In the genomic region with DNA sequence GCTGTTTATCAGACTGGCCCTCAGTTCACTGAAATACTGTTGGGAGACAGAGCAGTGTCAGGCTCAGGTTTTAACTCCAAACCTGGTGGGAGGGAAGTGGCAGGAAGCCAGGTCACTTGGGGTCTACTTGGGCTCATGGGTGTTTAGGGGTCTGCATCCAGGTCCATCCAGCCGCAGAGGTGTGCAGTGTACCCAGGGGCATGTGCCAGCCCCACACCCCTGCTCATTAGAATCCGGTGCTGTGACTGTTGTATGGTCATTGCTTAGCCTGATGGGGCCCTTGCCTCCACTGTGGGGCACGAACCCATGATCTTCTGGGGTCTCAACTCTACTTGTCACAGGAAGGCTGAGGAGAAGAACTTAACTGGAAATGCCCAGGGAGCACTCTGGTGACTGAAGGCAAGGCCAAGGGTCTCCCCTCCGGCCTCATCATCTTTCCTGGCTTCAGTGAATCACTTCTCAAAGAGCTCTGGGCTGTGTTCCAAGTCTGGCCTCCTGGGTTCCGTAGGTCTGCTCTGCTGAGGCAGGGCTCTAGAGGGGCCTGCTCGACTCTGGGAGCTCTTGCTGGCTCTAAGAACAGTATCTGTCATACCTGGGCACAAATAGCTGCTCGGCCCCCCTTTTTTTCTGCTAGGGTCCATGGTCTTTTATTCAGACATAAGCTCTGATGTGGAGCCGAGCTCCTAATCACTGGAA, we compare ENCODE assay signal across 14 mouse cellular contexts. TPM values are rescaled to one million over a fixed set of nuclear protein-coding genes. Genes with fewer than 3 reads are reported as not detected.
DNase-seq lines count a peak whose midpoint lies in the region; ATAC-seq and TF ChIP-seq lines count a peak whose summit lies in the region.
"Had no signal": no experiment of that assay in that cellular context is flagged by ENCODE, and none has a peak within 500 bp of the region (broad histone marks: within the 10 kb centered on the region; RNA-seq: fewer than 3 reads in every experiment).

No protein-coding gene starts in this region.

- H3K4me3 ChIP-seq in forebrain, embryonic 13.5 days = no peak overlapping the region
- H3K4me3 ChIP-seq in forebrain, embryonic 10.5 days = no peak overlapping the region
- no peak overlapping the region for H3K4me3 ChIP-seq in kidney, embryonic 16.5 days (ENCODE audit: low read length)
- H3K4me3 ChIP-seq in kidney, adult 2 months (ENCODE audit: insufficient read depth, low read depth, low read length) = no peak overlapping the region
- H3K4me3 ChIP-seq: limb, embryonic 13.5 days had no signal

- H3K9ac ChIP-seq in forebrain, embryonic 13.5 days = 0 out of 2 replicates have a peak overlapping the region, but pooled peaks have one; percentile 12
- H3K9ac ChIP-seq in kidney, embryonic 16.5 days (replicated peaks; ENCODE audit: low read length) = no peak overlapping the region
- H3K9ac ChIP-seq: limb, embryonic 13.5 days had no signal

- ATAC-seq in forebrain, embryonic 13.5 days = no peak
- ATAC-seq in kidney, embryonic 16.5 days (ENCODE audit: low FRiP score, low TSS enrichment) = peak; percentile 28; the same call in 1 of the 2 replicates
- ATAC-seq: forebrain, embryonic 16.5 days had no signal

- no peak for TF ChIP-seq CTCF in kidney, adult 2 months (conservative IDR thresholded peaks at IDR 0.05; ENCODE audit: insufficient read depth, insufficient read length, low read depth, low read length)

- 67% methylated on average over 8 of the region's 8 CpGs for WGBS in forebrain, embryonic 13.5 days
- WGBS in forebrain, embryonic 10.5 days = 89% methylated on average over 8 of the region's 8 CpGs
- WGBS in kidney, embryonic 16.5 days = 60% methylated on average over 8 of the region's 8 CpGs
- WGBS in kidney, adult 2 months = 64% methylated on average over 8 of the region's 8 CpGs

- no peaks in the 10 kb centered on the region for H3K9me3 ChIP-seq in forebrain, embryonic 13.5 days (replicated peaks)
- H3K9me3 ChIP-seq in forebrain, embryonic 10.5 days = no peaks in the 10 kb centered on the region
- H3K9me3 ChIP-seq in kidney, embryonic 16.5 days (ENCODE audit: low read length) = no peaks in the 10 kb centered on the region
- H3K9me3 ChIP-seq: limb, embryonic 13.5 days had no signal

- DNase-seq in forebrain, embryonic 10.5 days (ENCODE audit: extremely low spot score, low spot score) = no peak
- no peak for DNase-seq in kidney, adult 2 months
- peak; percentile 94 for DNase-seq in MN1 (ENCODE audit: low spot score)
- peak; percentile 50 for DNase-seq in cerebellum, adult 8-10 months
- no peak for DNase-seq in urinary bladder, postnatal 10 days (ENCODE audit: low spot score)
- DNase-seq in right cerebral cortex, adult 2 months (ENCODE audit: low spot score in 2 of 2) = no peak
- DNase-seq: layer of hippocampus, adult 9-11 months; lung, postnatal 4 days had no signal

- no peaks in the 10 kb centered on the region for H3K36me3 ChIP-seq in forebrain, embryonic 13.5 days (ENCODE audit: poor library complexity, severe bottlenecking)
- H3K36me3 ChIP-seq in forebrain, embryonic 10.5 days (replicated peaks) = no peaks in the 10 kb centered on the region
- no peaks in the 10 kb centered on the region for H3K36me3 ChIP-seq in kidney, embryonic 16.5 days (ENCODE audit: insufficient read depth, low read length)
- H3K36me3 ChIP-seq in kidney, adult 2 months (ENCODE audit: control insufficient read depth, insufficient read depth, low read length) = no peaks in the 10 kb centered on the region
- H3K36me3 ChIP-seq: limb, embryonic 13.5 days had no signal

- TF ChIP-seq POLR2A in kidney, adult 2 months (IDR thresholded peaks at IDR 0.05; ENCODE audit: low read depth, low read length) = no peak

- no peak overlapping the region for H3K27ac ChIP-seq in forebrain, embryonic 13.5 days
- no peak overlapping the region for H3K27ac ChIP-seq in forebrain, embryonic 10.5 days
- H3K27ac ChIP-seq in kidney, embryonic 16.5 days (ENCODE audit: low read length) = no peak overlapping the region
- H3K27ac ChIP-seq in kidney, adult 2 months (ENCODE audit: insufficient read depth, low read depth, low read length) = no peak overlapping the region
- H3K27ac ChIP-seq: limb, embryonic 13.5 days had no signal

- H3K4me1 ChIP-seq in forebrain, embryonic 13.5 days = peaks cover 6% of the 10 kb centered on the region; the same call in 1 of the 2 replicates
- H3K4me1 ChIP-seq in forebrain, embryonic 10.5 days = peaks cover 8% of the 10 kb centered on the region; the same call in 1 of the 2 replicates
- peaks cover 12% of the 10 kb centered on the region for H3K4me1 ChIP-seq in kidney, embryonic 16.5 days (ENCODE audit: insufficient read depth, low read length)
- no peaks in the 10 kb centered on the region for H3K4me1 ChIP-seq in kidney, adult 2 months (ENCODE audit: control insufficient read depth, insufficient read depth, low read length)

- H3K27me3 ChIP-seq in forebrain, embryonic 13.5 days = no peaks in the 10 kb centered on the region
- no peaks in the 10 kb centered on the region for H3K27me3 ChIP-seq in forebrain, embryonic 10.5 days (ENCODE audit: poor library complexity, severe bottlenecking)
- no peaks in the 10 kb centered on the region for H3K27me3 ChIP-seq in kidney, embryonic 16.5 days (ENCODE audit: insufficient read depth, low read length)
- no peaks in the 10 kb centered on the region for H3K27me3 ChIP-seq in kidney, adult 2 months (replicated peaks; ENCODE audit: control insufficient read depth, insufficient read depth, low read length)
- H3K27me3 ChIP-seq: limb, embryonic 13.5 days had no signal

- no peak overlapping the region for H3K4me2 ChIP-seq in forebrain, embryonic 13.5 days
- H3K4me2 ChIP-seq in kidney, embryonic 16.5 days (replicated peaks; ENCODE audit: low read depth, low read length) = no peak overlapping the region
- H3K4me2 ChIP-seq: limb, embryonic 13.5 days had no signal

RNA-seq across cellular contexts. Expression of gene Tlx3, which starts 14.1 kb away (rescaled TPM):
- 0.15 TPM in 1 of 2 replicates, not detected in the other for polyA plus RNA-seq in forebrain, embryonic 13.5 days (2015; fragmentation: Nextera tagmentation; extraction: Ambion mirVana)
- polyA plus RNA-seq in forebrain, embryonic 10.5 days (2016; fragmentation: Nextera tagmentation; extraction: Ambion mirVana) = not detected in 2 replicates
- 0.14 TPM in 1 of 2 replicates, not detected in the other for polyA plus RNA-seq in kidney, embryonic 16.5 days (2015; fragmentation: Nextera tagmentation; extraction: Ambion mirVana)
- polyA plus RNA-seq in kidney, adult 2 months (2012; rRNA removed) = not detected in 2 replicates
- polyA plus RNA-seq: forebrain, embryonic 16.5 days; limb, embryonic 13.5 days had no signal

RNA-seq across cellular contexts. Expression of gene Npm1, which starts 54.5 kb away (rescaled TPM):
- polyA plus RNA-seq in forebrain, embryonic 13.5 days (2015; fragmentation: Nextera tagmentation; extraction: Ambion mirVana) = 786 and 829 TPM in 2 replicates
- 1,478 and 1,686 TPM in 2 replicates for polyA plus RNA-seq in forebrain, embryonic 10.5 days (2016; fragmentation: Nextera tagmentation; extraction: Ambion mirVana)
- 999 and 1,010 TPM in 2 replicates for polyA plus RNA-seq in kidney, embryonic 16.5 days (2015; fragmentation: Nextera tagmentation; extraction: Ambion mirVana)
- 77.9 and 98.2 TPM in 2 replicates for polyA plus RNA-seq in kidney, adult 2 months (2012; rRNA removed)

RNA-seq across cellular contexts. Expression of gene Gm12117, which starts 59.0 kb away (rescaled TPM):
- polyA plus RNA-seq in forebrain, embryonic 13.5 days (2015; fragmentation: Nextera tagmentation; extraction: Ambion mirVana) = not detected in 2 replicates
- polyA plus RNA-seq in forebrain, embryonic 10.5 days (2016; fragmentation: Nextera tagmentation; extraction: Ambion mirVana) = not detected in 2 replicates
- polyA plus RNA-seq in kidney, embryonic 16.5 days (2015; fragmentation: Nextera tagmentation; extraction: Ambion mirVana) = not detected in 2 replicates
- not detected in 2 replicates for polyA plus RNA-seq in kidney, adult 2 months (2012; rRNA removed)
- polyA plus RNA-seq: forebrain, embryonic 16.5 days; heart, embryonic 14.5 days; limb, embryonic 13.5 days; neural tube, embryonic 11.5 days had no signal

Comparison
In these comparisons a context has a peak if more than half of its experiments do, and no peak if none do; other contexts are left out.
1. DNase-seq: peak in MN1 (single experiment) and cerebellum, adult 8-10 months (single experiment); none in forebrain, embryonic 10.5 days (single experiment), kidney, adult 2 months (single experiment), urinary bladder, postnatal 10 days (single experiment) and right cerebral cortex, adult 2 months (0 of 2).